Mouse (Mus musculus) intestine, embryonic 16.5 days (tissue): ENCODE measurements around the gene Rbbp8nl. TPM values are rescaled to one million over a fixed set of nuclear protein-coding genes. Genes with fewer than 3 reads are reported as not detected.
A peak's percentile ranks its signal among the peaks of the same experiment; 100 is the strongest.

Experiments
- ATAC-seq: fragments of 200-750 bp; cut with Nextera tagmentation; 2 replicates; pipeline ENCODE4 v1.8.0; 2017; ENCODE audit warnings: moderate TSS enrichment, moderate library complexity
- H3K27ac ChIP-seq: fragments of 300-500 bp; sonication (generic); 2 replicates; pipeline ENCODE4 v1.5.1; 2014; ENCODE audit warnings: mild to moderate bottlenecking, low read length
- H3K27me3 ChIP-seq: fragments of 300-500 bp; sonication (generic); replicated peaks from 2 replicates; pipeline ENCODE4 v1.6.1; 2014; ENCODE audit warnings: low read length, control low read depth, mixed read lengths; ENCODE audit not compliant: control insufficient read depth, insufficient read depth
- H3K36me3 ChIP-seq: fragments of 300-500 bp; sonication (generic); 2 replicates; pipeline ENCODE4 v1.6.1; 2014; ENCODE audit warnings: low read length, control low read depth; ENCODE audit not compliant: control insufficient read depth, insufficient read depth
- H3K4me1 ChIP-seq: fragments of 300-500 bp; sonication (generic); 2 replicates; pipeline ENCODE4 v1.6.1; 2014; ENCODE audit warnings: low read length, control low read depth, mixed read lengths; ENCODE audit not compliant: control insufficient read depth, insufficient read depth
- H3K4me2 ChIP-seq: fragments of 300-500 bp; sonication (generic); 2 replicates; pipeline ENCODE4 v1.6.1; 2014; ENCODE audit warnings: low read depth, low read length, control low read depth
- H3K4me3 ChIP-seq: fragments of 300-500 bp; sonication (generic); 2 replicates; pipeline ENCODE4 v1.5.1; 2014; ENCODE audit warnings: mild to moderate bottlenecking, low read length
- H3K9ac ChIP-seq: fragments of 300-500 bp; sonication (generic); 2 replicates; pipeline ENCODE4 v1.6.1; 2014; ENCODE audit warnings: low read depth, low read length
- H3K9me3 ChIP-seq: fragments of 300-500 bp; sonication (generic); 2 replicates; pipeline ENCODE4 v1.6.1; 2016; ENCODE audit warnings: low read length, control low read depth; ENCODE audit not compliant: control insufficient read depth
- WGBS: fragments of 180-500 bp; shearing (Covaris S2); extraction: QIAGEN DNeasy Blood & Tissue Kit; methylation state at CpG from one replicate; pipeline ENCODE4 v1.1.7; 2014; 5-methylcytosine and 5-hydroxymethylcytosine counted together
- polyA plus RNA-seq: library from polyadenylated mRNA; unstranded; fragments of >200 nt; fragmentation: Nextera tagmentation; extraction: Ambion mirVana; gene quantifications from 2 replicates; pipeline ENCODE4 v1.2.1, GENCODE M21; 2015

Rbbp8nl gene
- polyA plus RNA-seq, 1 experiment from 2014 or later, result 2.5 TPM

DNA sequence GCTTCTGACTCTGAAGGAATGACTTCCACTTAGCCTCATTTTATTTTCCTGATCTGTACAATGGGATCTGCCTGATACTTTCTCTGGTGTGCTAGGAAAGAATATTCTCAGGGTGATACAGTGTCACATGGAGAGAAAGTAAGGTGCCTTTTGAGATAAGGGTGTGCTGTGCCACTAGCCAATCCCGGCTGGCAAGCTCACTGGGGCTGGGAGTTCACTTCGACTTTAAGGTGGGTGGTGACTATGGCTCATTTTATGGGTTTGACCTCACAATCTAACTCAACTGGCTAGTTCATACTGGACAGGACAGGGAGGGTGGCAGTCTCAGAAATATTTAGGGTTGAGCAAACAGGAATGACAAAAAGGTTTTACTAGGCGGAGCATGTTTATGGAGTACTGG lies 52.7 kb downstream of the Rbbp8nl start:
- Histone ChIP-seq H3K4me1 (peaks cover 12% of the 10 kb centered on the region), H3K27me3 (no peaks in the 10 kb centered on the region), H3K4me3 (no peak overlapping the region), H3K4me2 (no peak overlapping the region), H3K9ac (no peak overlapping the region), H3K27ac (no peak overlapping the region), H3K36me3 (no peaks in the 10 kb centered on the region), H3K9me3 (no peaks in the 10 kb centered on the region)
- WGBS, result 60% methylated on average over 3 of the region's 3 CpGs
- ATAC-seq, result no peak

DNA sequence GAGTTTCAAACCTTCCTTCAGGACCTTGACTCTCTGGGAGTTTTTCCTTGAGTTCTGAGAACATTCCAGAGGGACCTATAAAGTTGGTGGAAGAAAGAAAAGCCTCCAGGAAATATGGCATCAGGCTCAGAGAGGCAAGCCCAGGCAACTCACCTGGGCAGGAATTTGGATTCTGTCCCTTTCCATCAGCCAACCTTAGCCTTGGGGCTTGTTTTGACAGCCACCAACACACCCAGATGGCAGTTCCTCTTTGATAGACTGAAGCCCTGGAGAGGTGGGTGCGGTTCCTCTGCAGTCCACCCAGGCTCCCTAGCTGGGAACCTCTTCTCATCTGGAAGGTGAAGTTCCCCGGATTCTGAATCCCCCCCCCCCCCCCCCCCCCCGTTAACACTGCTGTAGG lies 53.2 kb downstream of the Rbbp8nl start:
- 46% methylated on average over 3 of the region's 3 CpGs for WGBS
- H3K4me2 ChIP-seq, result no peak overlapping the region
- H3K27me3 ChIP-seq, result no peaks in the 10 kb centered on the region
- no peaks in the 10 kb centered on the region for H3K9me3 ChIP-seq
- peaks cover 12% of the 10 kb centered on the region for H3K4me1 ChIP-seq
- no peak overlapping the region for H3K9ac ChIP-seq
- H3K27ac ChIP-seq, result peak overlapping the region; percentile 16
- ATAC-seq, result no peak
- H3K36me3 ChIP-seq, result no peaks in the 10 kb centered on the region
- no peak overlapping the region for H3K4me3 ChIP-seq

DNA sequence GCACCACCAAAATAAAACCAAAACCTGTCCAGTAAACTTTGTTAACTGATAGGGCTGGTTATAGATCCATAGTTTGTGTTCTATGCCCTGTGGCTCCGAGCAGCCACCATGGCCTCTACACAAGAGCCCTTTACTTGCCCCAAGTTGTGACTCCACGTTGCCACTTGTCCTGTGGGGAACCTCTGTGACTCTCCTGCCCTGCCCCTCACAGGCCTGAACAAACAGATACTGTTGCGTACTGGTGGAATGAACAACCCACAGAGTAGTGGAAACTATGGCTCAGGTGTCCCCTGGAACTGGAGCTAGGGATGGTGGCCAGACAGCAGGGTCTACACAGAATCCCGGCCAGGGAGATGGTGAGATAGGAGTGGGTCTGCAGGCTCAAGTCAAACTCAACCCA lies 53.9 kb downstream of the Rbbp8nl start:
- Histone ChIP-seq H3K27ac (peak overlapping the region; percentile 87; the same call in 1 of the 2 replicates), H3K36me3 (no peaks in the 10 kb centered on the region), H3K4me2 (no peak overlapping the region), H3K4me1 (peaks cover 12% of the 10 kb centered on the region), H3K9me3 (no peaks in the 10 kb centered on the region), H3K27me3 (no peaks in the 10 kb centered on the region), H3K9ac (no peak overlapping the region), H3K4me3 (no peak overlapping the region)
- no peak for ATAC-seq
- WGBS, result 72% methylated on average over 4 of the region's 4 CpGs

DNA sequence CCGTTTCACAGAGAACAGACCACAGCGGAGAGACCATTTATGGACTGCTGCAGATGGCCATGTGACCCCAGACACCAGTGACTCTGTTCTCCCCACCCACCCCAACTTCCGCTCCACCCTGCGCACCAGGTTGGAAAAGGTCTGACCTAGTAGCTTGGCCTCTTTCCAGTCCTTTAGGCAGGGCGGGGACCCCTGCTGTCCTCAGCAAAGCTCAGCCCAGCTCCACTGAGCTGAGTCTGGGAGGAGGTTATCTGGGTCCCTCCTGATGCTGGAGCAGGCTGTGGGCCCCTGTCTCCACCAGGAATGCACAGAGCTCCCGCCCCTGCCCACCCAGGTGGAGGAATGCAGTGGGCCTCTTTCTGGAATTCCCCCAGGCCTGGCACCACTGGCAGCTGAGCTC lies 54.7 kb downstream of the Rbbp8nl start:
- H3K27ac ChIP-seq, result peak overlapping the region; percentile 87
- H3K4me1 ChIP-seq, result peaks cover 17% of the 10 kb centered on the region
- H3K4me3 ChIP-seq, result no peak overlapping the region
- no peaks in the 10 kb centered on the region for H3K9me3 ChIP-seq
- 46% methylated on average over 6 of the region's 6 CpGs for WGBS
- ATAC-seq, result peak; percentile 66
- H3K27me3 ChIP-seq, result no peaks in the 10 kb centered on the region
- no peak overlapping the region for H3K4me2 ChIP-seq
- H3K9ac ChIP-seq, result no peak overlapping the region; the same call in 1 of the 2 replicates
- H3K36me3 ChIP-seq, result no peaks in the 10 kb centered on the region

DNA sequence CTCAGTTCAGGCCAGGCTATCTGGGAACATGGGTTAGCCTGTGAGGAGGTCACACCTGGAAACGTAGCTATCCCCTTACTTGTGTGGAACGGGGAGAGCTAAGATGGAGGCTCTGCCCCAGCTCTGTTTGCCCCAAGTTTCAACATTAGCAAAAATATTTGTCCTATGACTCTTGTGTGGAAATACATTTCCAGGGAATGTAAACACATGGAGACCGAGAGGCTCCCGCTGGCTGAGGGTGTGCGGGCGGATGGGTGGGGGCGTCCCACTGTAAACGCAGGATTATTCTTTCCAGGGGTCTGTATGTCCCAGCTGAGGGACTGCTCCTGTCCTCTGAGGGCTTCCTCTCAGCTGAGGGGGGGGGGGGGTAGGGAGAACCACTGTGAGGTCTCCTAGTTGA lies 55.3 kb downstream of the Rbbp8nl start:
- no peaks in the 10 kb centered on the region for H3K27me3 ChIP-seq
- peak overlapping the region; percentile 87 for H3K27ac ChIP-seq
- 54% methylated on average over 8 of the region's 8 CpGs for whole genome bisulfite sequencing
- H3K4me1 ChIP-seq, result peaks cover 18% of the 10 kb centered on the region
- no peak overlapping the region for H3K9ac ChIP-seq
- H3K4me3 ChIP-seq, result no peak overlapping the region
- peak; percentile 15; the same call in 1 of the 2 replicates for ATAC-seq
- no peaks in the 10 kb centered on the region for H3K9me3 ChIP-seq
- H3K4me2 ChIP-seq, result no peak overlapping the region
- H3K36me3 ChIP-seq, result no peaks in the 10 kb centered on the region

DNA sequence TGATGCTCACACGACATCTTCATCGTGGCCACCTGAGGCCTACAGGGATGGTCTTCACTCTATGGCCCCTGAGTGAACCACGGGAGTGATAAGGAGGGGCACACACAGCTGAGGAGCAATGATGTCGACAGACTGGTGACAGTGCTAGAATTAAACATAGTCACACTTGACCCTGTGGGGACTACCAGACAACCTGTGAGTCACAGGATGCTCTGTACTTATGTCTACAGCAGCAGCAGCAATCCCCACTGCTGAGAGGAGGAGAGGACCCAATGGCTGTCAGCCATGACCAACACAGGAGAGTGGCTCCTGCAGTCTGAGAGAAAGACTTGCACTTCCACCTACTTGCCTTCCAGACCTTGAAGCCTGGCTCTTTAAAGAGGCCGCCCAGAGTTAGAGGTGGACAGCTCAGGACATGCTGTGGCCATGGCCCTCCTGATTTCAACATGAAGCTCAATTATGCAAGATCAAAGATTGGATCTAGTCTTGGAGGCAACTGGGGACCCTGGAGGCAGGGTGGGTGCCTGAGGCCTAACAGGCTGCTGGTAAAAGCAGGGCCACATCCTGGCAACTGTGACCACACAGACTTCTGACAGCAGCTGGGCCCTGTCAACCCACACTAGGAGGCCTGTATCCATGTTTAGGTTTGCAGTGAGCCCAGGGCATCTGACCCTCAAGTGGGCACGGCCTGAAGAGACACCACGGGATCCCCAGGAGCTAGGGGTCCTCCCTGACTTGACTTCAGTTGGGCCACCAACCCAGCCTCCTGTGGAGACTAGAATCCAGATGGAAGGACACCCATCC lies 56.4 kb downstream of the Rbbp8nl start:
- 78% methylated on average over 7 of the region's 7 CpGs for WGBS
- no peak overlapping the region for H3K4me2 ChIP-seq
- H3K4me1 ChIP-seq, result peaks cover 24% of the 10 kb centered on the region
- ATAC-seq, result no peak
- H3K27ac ChIP-seq, result peak overlapping the region; percentile 33; the same call in 1 of the 2 replicates
- H3K9ac ChIP-seq, result no peak overlapping the region
- no peaks in the 10 kb centered on the region for H3K27me3 ChIP-seq
- H3K4me3 ChIP-seq, result no peak overlapping the region
- H3K9me3 ChIP-seq, result no peaks in the 10 kb centered on the region
- H3K36me3 ChIP-seq, result no peaks in the 10 kb centered on the region

DNA sequence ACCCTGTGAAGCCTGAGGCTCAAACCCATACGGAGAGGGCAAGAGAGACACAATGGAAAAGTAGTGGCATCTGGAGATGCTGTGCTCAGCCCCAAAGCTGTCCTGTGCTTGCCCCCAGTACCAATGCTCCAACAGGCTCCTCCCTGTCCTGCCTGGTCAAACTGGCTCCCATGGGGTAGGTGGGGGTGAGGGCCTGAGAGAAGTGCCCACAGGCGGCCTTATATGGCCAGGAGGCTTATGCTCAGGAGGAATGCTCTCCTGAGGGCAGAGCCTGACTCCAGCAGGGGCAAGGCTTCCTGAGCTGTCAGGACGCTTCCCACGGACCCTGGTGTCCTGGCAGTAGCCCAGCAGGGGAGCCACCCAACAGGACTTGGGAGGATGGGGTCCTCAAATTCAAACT lies 59.2 kb downstream of the Rbbp8nl start:
- Histone ChIP-seq H3K27me3 (no peaks in the 10 kb centered on the region), H3K4me1 (peaks cover 41% of the 10 kb centered on the region), H3K4me3 (no peak overlapping the region), H3K36me3 (no peaks in the 10 kb centered on the region), H3K27ac (peak overlapping the region; percentile 54), H3K9ac (peak overlapping the region; percentile 14; the same call in 1 of the 2 replicates), H3K4me2 (no peak overlapping the region), H3K9me3 (no peaks in the 10 kb centered on the region)
- ATAC-seq, result no peak
- WGBS, result 73% methylated on average over 4 of the region's 4 CpGs

DNA sequence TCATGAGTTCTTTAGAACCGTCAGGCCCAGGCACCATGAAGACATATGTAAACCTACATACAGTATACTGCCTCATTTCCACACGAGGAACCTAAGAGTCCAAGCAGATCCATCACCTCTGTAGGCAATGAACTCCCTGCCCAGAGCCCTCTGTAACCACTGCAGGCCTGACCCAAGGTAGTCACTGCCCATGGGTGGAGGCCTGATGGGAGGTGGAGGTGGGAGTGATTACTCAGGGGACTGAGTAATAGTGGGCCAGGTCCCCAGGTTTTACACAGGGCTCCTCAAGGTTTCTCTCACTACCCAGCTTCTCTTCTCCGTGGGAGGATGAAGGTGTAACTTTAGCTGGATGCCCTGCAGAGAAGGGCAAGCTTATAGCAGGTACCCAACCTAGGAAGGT lies 60.5 kb downstream of the Rbbp8nl start:
- peaks cover 37% of the 10 kb centered on the region for H3K4me1 ChIP-seq
- H3K27ac ChIP-seq, result no peak overlapping the region
- no peaks in the 10 kb centered on the region for H3K27me3 ChIP-seq
- no peak overlapping the region for H3K4me2 ChIP-seq
- no peaks in the 10 kb centered on the region for H3K9me3 ChIP-seq
- WGBS, result 73% methylated on average over 3 of the region's 3 CpGs
- H3K9ac ChIP-seq, result peak overlapping the region; percentile 15; the same call in 1 of the 2 replicates
- no peaks in the 10 kb centered on the region for H3K36me3 ChIP-seq
- ATAC-seq, result no peak
- no peak overlapping the region for H3K4me3 ChIP-seq

DNA sequence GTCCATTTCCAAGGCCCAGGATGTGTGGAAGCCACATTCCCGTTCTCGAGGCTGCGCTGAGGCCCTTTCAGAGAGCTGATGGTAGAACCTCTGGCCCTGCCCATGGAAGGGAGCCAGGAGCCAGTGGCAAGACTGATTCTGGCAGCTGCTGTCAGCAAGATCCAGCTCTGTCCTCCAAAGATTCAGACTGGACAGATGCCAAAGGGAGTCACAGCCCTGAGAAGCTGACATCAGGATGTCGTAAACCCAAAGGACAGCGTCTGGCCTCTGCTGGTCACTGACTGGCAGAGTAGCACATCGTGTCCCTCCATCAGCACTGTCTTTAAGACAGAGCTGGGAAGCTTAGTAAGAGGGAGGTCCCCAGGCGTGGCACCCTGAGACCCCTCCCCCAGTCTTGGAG lies 61.1 kb downstream of the Rbbp8nl start:
- Histone ChIP-seq H3K9me3 (no peaks in the 10 kb centered on the region), H3K4me1 (peaks cover 39% of the 10 kb centered on the region), H3K9ac (peak overlapping the region; percentile 15; the same call in 1 of the 2 replicates), H3K4me3 (no peak overlapping the region), H3K27me3 (no peaks in the 10 kb centered on the region), H3K27ac (peak overlapping the region; percentile 49), H3K4me2 (no peak overlapping the region), H3K36me3 (no peaks in the 10 kb centered on the region)
- WGBS, result 52% methylated on average over 7 of the region's 7 CpGs
- ATAC-seq, result no peak
